Mouse (Mus musculus) cerebellum, adult 2 months (tissue): ENCODE measurements around the gene Chd4.

Source experiments
- CTCF ChIP-seq: fragments of 200-500 bp; IDR thresholded peaks from 2 replicates; pipeline ENCODE4 v1.5.1; 2011; ENCODE audit warnings: low read depth, mild to moderate bottlenecking, control low read depth, low read length, moderate library complexity, borderline replicate concordance; ENCODE audit not compliant: insufficient read depth
- POLR2A ChIP-seq: fragments of 200-500 bp; IDR thresholded peaks from 2 replicates; pipeline ENCODE4 v1.6.1; 2011; ENCODE audit warnings: low read length, control low read depth, borderline replicate concordance; ENCODE audit not compliant: insufficient read depth

DNA sequence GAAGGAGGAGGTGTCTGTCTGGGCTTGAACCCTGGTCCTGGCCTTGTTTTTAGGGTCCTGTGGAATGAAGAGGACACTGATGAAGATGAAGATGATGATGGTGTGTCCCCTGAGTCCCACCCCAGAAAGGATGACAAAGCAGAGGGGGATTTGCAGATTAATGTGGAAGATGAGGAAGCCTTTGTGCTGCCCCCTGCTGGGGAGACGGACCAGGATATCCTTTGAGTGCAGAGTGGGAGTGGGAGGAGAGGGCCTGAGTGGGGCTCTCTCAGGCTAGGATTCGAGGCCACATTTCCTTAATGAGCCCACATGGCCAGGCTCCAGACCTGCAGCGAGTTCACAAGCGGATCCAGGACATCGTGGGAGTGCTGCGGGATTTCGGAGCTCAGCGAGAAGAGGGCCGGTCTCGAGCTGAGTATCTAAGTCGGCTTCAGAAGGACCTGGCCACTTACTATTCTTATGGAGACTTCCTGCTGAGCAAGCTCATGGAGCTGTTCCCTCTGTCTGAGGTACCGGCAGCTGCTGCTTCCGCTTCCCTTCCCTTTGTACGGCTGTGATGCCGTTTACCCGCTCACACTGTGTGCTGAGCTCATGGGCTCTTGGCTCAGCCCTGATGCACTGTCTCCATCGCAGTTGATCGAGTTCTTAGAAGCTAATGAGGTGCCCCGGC is 41.4 kb downstream of the Chd4 start:
- TF ChIP-seq CTCF (peak; percentile 48; the same call in 1 of the 2 replicates), POLR2A (no peak)
